Mouse (Mus musculus): ENCODE data around the gene Plekhm3. TPM values are rescaled to one million over a fixed set of nuclear protein-coding genes. Genes with fewer than 3 reads are reported as not detected.
"Not testable (repeated sequence)": the region's sequence is repeated elsewhere in the genome, so short reads cannot be mapped to it uniquely, and the experiment has no call there.

The Plekhm3 gene
- 1 to 10 TPM; 8.3 to 9.6 TPM for total RNA-seq (2021)

DNA sequence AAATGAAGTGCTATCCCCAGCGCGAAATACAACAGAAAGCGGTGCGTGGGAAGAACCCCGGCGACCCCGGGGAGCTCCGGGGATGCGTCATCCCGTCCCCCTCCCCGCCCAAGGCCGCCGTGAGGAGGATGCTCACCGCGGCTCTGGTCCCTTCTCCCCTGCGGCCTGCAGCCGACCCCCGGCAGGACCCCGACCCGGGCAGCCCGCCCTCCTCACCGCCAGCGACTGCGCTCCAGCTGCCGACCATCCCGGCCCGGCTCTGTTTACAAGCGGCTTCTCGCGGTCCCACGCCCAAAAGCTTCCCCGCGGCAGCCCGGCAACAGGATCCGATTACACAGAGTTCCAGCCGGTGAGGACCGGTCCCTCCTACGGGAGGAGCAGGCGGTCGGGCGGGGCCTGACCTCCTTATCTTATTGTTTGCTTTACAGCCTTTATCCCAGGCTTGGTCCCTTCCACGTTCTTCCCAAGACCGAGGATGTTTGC, at the start of gene Plekhm3:
Gene Plekhm3, minus strand, starts transcription at position 346 of the 483 bp plus-strand sequence.
- DNase-seq (ENCODE audit: low spot score): peak; percentile 63
- intact Hi-C loops (cut with DNase I): no loop called here

DNA sequence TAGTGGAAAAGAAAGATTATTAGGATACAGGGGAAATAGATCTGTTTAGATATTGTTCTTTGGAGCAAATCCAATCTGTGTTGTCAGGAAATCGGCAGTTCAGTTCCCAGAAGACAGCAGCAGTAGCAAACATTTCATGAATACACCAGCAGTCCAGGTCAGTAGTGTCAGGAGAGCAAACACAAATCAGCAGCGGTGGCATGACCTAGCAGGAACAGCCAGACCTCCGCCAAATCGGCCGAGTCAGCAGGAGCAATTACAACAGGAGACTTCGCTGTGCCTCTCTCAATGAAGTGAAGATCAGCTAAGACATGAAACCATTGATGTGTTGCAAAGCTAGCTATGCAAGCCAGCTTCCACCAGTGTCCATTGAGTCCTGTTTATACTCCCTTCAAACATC, 49.0 kb upstream of the Plekhm3 start:
- intact Hi-C loops (cut with DNase I): loop anchor here (5.0 kb wide), 1 partner anchor 298 kb away; no protein-coding TSS in a partner anchor
- no peak for DNase-seq (ENCODE audit: low spot score)

DNA sequence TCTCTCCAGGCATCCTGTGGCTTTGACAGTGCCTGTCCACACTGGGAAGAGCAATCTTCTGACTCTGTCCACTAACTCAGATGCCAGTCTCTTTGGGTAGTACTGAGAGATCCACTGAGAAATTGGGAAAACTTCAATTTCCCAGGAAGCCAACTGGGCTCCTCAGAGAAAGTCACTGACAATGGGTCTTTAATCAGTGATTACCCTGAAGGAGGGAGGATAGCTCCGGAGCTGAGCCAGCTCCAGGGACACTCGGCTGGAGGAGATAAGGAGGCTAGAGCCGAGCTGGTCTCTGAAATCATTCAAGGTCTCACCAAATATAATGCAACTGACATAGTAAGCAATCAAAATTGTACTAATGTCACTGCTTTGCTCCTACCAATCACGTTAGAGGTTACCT, 47.9 kb upstream of the Plekhm3 start:
- intact Hi-C loops (cut with DNase I): no loop called here
- no peak for DNase-seq (ENCODE audit: low spot score)

GRCm38 (mm10) chr1:64993206-64993605, 36.6 kb upstream of the Plekhm3 start:
- intact Hi-C loops (cut with DNase I): loop anchor here (10.0 kb wide), 1 partner anchor 798 kb away; no protein-coding TSS in a partner anchor
- DNase-seq (ENCODE audit: low spot score): no peak

DNA sequence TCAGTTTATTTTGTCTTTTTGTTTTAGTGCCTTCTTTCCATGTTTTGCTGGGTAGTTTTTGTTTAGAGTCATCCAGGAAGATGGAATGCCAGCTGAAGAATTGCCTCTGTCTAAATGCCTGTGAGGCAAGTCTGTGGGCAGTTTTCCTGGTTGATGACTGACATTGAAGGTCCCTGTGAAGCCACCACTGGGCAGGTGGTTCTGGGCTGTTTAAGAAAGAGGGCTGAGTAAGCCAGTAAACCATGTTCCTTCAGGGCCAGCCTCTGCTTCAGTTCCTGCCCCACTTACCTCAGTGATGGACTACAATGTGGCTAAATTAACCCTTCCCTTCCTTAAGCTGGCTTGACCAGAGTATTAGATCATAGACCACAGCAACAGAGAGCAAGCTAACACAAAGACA, 31.6 kb upstream of the Plekhm3 start:
- intact Hi-C loops (cut with DNase I): loop anchor here (5.0 to 10.0 kb wide), 2 partner anchors 271 to 373 kb away; partner anchors contain the start of gene Mettl21a
- no peak for DNase-seq (ENCODE audit: low spot score)

- no peak for DNase-seq (ENCODE audit: low spot score)
- intact Hi-C loops (cut with DNase I): loop anchor here (5.0 to 10.0 kb wide), 2 partner anchors 269 to 371 kb away; partner anchors contain the start of gene Mettl21a
Measured at GRCm38 (mm10) chr1:64986120-64986519, 29.5 kb upstream of the Plekhm3 start.

DNA sequence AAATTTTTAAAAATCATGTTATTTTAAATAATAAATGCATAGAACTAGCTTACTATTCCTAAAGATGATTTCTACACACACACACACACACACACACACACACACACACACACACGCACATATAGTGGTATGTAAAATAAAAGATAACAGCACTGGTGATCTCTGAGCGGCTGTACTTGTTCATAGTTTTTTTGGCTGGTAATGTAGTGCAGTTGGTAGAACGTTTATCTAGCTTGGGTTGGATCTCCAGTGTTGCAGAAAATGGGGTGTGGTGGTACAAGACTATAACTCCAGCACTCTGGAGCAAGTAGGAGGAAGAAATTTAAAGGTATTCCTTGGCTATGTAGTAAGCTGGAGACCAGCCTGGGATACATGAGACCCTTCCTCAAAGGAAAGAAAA, 26.6 kb upstream of the Plekhm3 start:
- intact Hi-C loops (cut with DNase I): loop anchor here (10.0 kb wide), 1 partner anchor 368 kb away; the partner anchor contains the start of gene Mettl21a
- DNase-seq (ENCODE audit: low spot score): no peak

- no peak for DNase-seq (ENCODE audit: low spot score)
- intact Hi-C loops (cut with DNase I): no loop called here
Measured at GRCm38 (mm10) chr1:64978321-64978799, 21.7 kb upstream of the Plekhm3 start.

DNA sequence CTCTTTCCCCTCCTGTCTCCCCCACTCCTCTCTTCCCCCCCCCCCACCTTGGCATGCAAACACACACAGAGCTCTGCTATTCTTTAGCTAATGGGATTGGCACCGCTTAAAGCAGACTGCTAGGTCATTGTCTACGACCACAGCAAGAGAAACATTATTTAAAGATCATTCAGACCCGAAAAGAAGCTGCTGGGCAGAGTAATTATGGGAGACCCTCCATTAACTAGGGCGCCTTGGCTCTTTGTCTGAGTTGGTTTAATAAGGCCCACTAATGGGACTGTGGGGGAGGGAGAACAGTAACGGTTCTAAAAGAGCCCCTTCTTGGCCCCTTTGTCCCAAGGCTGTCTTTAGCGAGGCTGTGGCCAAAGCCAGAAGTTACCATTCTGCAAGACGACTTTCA, 18.7 kb upstream of the Plekhm3 start:
- intact Hi-C loops (cut with DNase I): no loop called here
- DNase-seq (ENCODE audit: low spot score): no peak

- intact Hi-C loops (cut with DNase I): no loop called here
- no peak for DNase-seq (ENCODE audit: low spot score)
Measured at GRCm38 (mm10) chr1:64970685-64971084, 14.1 kb upstream of the Plekhm3 start.

GRCm38 (mm10) chr1:64957021-64957489, 431 bp upstream of the Plekhm3 start:
- intact Hi-C loops (cut with DNase I): no loop called here
- no peak for DNase-seq (ENCODE audit: low spot score)

DNA sequence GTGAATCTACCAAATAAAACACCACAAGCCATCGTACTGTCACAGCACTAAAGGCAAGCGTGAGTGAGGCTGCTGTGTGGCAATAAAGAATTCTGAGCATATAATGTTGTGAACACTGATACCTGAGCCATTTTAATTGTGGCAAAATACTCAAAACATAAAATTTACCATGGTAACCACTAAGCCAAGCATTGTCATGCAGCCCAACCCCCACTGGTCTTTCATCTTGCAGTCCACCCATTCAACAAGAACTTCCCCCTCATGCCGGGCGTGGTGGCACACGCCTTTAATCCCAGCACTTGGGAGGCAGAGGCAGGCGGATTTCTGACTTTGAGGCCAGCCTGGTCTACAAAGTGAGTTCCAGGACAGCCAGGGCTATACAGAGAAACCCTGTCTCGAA, 1.8 kb downstream of the Plekhm3 start:
- intact Hi-C loops (cut with DNase I); DNase-seq (ENCODE audit: low spot score): not testable (repeated sequence)

GRCm38 (mm10) chr1:64950271-64950670, 6.4 kb downstream of the Plekhm3 start:
- intact Hi-C loops (cut with DNase I): no loop called here
- no peak for DNase-seq (ENCODE audit: low spot score)

GRCm38 (mm10) chr1:64949377-64949776, 7.2 kb downstream of the Plekhm3 start:
- no peak for DNase-seq (ENCODE audit: low spot score)
- intact Hi-C loops (cut with DNase I): no loop called here

- intact Hi-C loops (cut with DNase I): no loop called here
- DNase-seq (ENCODE audit: low spot score): no peak
Measured at GRCm38 (mm10) chr1:64946106-64946505, 10.5 kb downstream of the Plekhm3 start.

DNA sequence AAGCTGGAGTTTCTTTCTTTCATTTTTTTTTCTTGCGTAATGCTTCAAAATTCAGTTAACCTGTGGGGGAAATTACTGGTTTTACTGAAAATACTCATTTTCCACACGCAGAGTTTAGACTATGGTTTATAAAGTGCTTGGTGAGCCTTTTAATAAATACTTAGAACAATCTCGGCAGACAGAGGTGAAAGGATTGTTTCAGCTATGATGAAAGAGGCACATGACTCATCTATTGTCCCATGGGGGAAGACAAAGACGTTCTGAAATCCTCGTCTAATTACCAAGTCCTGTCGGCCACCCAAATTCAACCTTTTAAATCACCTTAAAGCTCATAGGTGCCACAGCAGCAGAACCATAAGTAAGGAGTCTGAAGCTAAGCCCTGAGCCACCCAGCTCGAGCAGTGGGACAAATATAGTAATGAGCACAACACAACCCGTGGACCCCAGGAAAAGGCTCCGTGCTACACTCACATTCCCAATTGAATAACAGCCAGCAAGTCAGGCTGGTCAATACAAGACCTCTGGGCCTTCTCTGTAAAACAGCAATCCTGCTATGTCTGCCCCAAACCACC, 11.3 kb downstream of the Plekhm3 start:
- intact Hi-C loops (cut with DNase I): no loop called here
- DNase-seq (ENCODE audit: low spot score): no peak

- intact Hi-C loops (cut with DNase I): no loop called here
- DNase-seq (ENCODE audit: low spot score): no peak
Measured at GRCm38 (mm10) chr1:64944746-64945145, 11.9 kb downstream of the Plekhm3 start.

DNA sequence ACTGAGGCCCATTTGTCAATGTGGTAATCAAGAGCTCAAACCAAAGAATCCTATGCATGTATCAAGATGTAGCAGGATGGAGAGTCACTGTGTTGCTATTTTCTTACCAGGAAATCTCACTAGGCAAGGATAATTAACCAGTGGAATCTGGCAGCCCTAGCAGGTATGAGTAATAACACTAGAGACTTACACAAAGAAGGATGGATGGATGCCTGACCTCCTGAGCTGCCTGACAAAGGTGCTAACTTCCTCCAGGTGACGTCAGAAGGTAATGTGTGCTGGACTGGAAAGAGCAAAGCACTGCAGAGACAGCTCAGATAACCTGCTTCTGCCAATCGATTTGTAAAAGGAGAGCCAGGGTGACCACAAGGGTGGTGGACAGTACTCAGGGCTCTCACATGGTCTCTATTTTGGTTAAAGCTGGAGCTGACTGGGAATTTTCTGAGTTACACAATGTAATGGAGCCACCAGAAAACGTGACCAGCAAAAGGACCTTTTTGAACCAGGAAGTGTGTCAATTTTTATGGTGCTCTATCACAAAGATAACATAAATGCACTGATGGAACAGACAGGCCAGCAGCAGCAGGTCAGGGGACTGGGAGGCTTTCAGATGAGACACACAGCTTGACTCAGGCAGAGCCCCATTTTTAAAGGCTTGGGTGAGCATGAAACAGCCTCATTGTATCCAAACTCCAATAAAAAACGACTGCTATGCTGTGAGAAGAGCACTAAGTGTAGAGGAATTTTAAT, 14.4 kb downstream of the Plekhm3 start:
- intact Hi-C loops (cut with DNase I): no loop called here
- no peak for DNase-seq (ENCODE audit: low spot score)

DNA sequence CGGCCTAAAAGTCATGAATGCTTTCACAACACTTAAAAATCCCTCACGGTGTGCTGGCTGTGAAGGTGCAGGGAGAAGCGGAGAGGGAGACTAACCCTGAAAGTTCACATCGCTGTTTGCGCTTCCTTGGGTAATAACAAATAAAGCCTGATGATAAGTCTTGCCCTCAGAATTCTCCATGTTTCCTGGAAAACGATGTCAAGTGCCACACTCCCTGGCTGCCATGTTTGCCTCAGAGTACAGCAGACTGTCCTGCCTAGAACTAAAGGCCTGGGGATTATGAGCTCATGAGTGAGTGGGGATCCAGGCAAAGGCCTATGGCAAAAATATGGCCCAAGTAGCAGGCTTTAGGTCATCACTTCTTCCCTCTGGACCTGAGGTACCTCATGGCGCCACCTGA, 17.7 kb downstream of the Plekhm3 start:
- intact Hi-C loops (cut with DNase I): no loop called here
- no peak for DNase-seq (ENCODE audit: low spot score)

DNA sequence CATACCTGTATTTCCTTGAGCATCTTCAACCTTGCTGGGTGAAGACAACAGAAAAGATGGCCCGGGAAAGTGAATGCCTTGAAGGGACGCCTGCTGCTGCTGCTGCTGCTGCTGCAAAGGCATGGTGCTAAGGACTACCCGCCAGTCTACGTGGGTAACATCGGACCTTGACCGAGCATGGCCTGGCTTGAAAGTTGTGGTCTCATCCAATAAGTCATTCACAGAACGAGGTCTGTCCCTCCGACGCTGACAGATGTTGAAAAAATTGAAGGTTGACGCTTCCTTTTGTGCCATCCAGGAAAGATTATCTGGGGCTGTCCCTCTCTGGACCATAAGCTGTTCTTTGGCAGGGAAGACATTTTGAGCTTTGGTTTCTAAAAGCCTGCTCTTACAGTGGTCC, 18.9 kb downstream of the Plekhm3 start:
- DNase-seq (ENCODE audit: low spot score): no peak
- intact Hi-C loops (cut with DNase I): no loop called here

DNA sequence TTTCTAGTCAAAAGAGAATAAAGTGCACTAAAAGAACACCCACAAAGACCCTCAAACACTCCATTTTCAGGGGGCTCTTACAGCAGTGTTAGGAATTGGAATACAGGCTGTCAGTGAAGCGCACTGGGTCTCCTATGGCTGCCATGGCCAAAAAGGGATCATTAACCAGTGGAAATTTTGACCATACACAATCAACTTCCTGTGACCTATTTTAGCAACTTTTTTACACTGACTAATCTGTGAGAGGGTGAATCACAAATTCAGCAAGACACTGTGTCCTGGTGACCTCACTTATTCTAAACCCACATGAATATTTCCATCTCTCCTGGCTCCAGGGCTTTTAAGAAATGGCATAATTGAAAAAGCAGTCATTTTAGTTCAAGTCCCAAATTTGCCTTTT, 23.7 kb downstream of the Plekhm3 start:
- no peak for DNase-seq (ENCODE audit: low spot score)
- intact Hi-C loops (cut with DNase I): no loop called here

All from heart, postnatal 25 days (tissue).